In the genomic region with DNA sequence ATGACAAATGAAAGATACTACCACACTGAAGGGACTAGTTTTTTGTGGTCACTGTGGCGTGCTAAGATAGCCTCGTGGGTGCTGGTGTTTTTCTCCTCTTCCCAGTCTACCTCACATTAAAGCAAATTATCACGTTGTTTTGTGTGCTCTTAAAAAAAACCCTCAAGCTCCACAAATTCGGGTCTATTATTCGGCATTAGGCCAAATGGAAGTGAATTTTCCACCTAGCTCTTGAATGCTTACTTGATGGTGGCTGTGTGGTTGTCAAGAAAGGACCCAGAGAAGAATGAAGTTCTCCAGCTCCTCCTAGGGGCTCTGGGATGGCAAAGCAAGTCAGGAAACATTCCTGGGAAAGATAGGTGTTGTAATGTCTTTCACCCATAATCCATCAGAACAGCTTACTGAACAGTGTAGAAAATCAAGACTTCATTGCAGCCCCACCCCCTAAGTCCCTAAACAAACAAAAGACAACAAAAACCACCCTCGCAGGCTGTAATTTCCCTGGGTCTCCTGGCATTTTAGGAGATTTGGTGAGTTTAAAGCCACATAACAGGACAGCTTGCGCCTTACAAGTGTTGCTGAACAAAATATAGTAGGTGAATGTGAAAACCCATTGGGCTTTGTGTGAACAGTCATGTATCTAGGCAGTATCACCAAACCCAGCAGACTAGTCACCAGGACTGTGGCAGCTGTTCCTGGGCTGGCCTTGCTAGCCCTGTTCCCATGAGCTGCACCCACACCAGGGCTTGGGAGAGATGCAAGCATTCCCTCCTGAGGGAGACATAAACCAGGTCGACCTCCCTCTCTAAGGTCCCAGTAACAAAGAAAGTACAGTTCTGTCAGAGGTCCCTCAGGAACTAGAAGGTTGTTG, we compare ENCODE assay signal across 8 mouse cellular contexts. TPM values are rescaled to one million over a fixed set of nuclear protein-coding genes. Genes with fewer than 3 reads are reported as not detected.
DNase-seq lines count a peak whose midpoint lies in the region; ATAC-seq and TF ChIP-seq lines count a peak whose summit lies in the region.

No protein-coding gene starts in this region.

- no peaks in the 10 kb centered on the region for H3K27me3 ChIP-seq in MEL (ENCODE audit: control insufficient read depth in 1 of 2, insufficient read depth in 2 of 2, low read length in 2 of 2)
- H3K27me3 ChIP-seq in embryonic facial prominence, embryonic 15.5 days = no peaks in the 10 kb centered on the region
- H3K27me3 ChIP-seq in hindbrain, embryonic 14.5 days (ENCODE audit: control insufficient read depth, insufficient read depth, low read length) = no peaks in the 10 kb centered on the region
- no peaks in the 10 kb centered on the region for H3K27me3 ChIP-seq in liver, adult 2 months (ENCODE audit: control insufficient read depth, insufficient read depth, low read length)

- peak overlapping the region; percentile 41 to 54 for H3K4me3 ChIP-seq in MEL (ENCODE audit: control insufficient read depth in 1 of 2, insufficient read depth in 1 of 2, low read depth in 2 of 2, low read length in 2 of 2)
- H3K4me3 ChIP-seq in embryonic facial prominence, embryonic 15.5 days (replicated peaks) = peak overlapping the region; percentile 66
- peak overlapping the region; percentile 59 for H3K4me3 ChIP-seq in hindbrain, embryonic 14.5 days (replicated peaks; ENCODE audit: low read length)
- no peak overlapping the region for H3K4me3 ChIP-seq in liver, adult 2 months (ENCODE audit: insufficient read depth, low read depth, low read length)

- H3K27ac ChIP-seq in MEL (ENCODE audit: control insufficient read depth, low read depth, low read length) = peak overlapping the region; percentile 13; the same call in 1 of the 2 replicates
- H3K27ac ChIP-seq in embryonic facial prominence, embryonic 15.5 days (replicated peaks) = peak overlapping the region; percentile 95
- peak overlapping the region; percentile 97 for H3K27ac ChIP-seq in hindbrain, embryonic 14.5 days
- H3K27ac ChIP-seq in liver, adult 2 months (replicated peaks; ENCODE audit: insufficient read depth, low read depth, low read length) = no peak overlapping the region

- peaks cover 0 to 2% of the 10 kb centered on the region in 2 experiments; a peak in 1 of 4 replicates for H3K36me3 ChIP-seq in MEL (ENCODE audit: control insufficient read depth in 1 of 2, insufficient read depth in 2 of 2, low read length in 2 of 2)
- H3K36me3 ChIP-seq in embryonic facial prominence, embryonic 15.5 days = no peaks in the 10 kb centered on the region
- no peaks in the 10 kb centered on the region for H3K36me3 ChIP-seq in hindbrain, embryonic 14.5 days (replicated peaks; ENCODE audit: control insufficient read depth, insufficient read depth)
- no peaks in the 10 kb centered on the region for H3K36me3 ChIP-seq in liver, adult 2 months (ENCODE audit: control insufficient read depth, insufficient read depth, low read length)

- peak in 2 of 3 experiments; percentile 29 to 71; a peak in 4 of 6 replicates for TF ChIP-seq CTCF in MEL (IDR thresholded peaks at IDR 0.05 in 2 of 3, conservative IDR thresholded peaks at IDR 0.05 in 1 of 3; ENCODE audit: control insufficient read depth in 1 of 3, insufficient read depth in 1 of 3, low read depth in 2 of 3, low read length in 3 of 3, poor library complexity in 1 of 3, severe bottlenecking in 1 of 3)
- peak; percentile 15; the same call in 1 of the 2 replicates for TF ChIP-seq CTCF in liver, adult 2 months (IDR thresholded peaks at IDR 0.05; ENCODE audit: low read depth, low read length)

- no peak for ATAC-seq in embryonic facial prominence, embryonic 15.5 days (ENCODE audit: insufficient number of reproducible peaks, low FRiP score, low TSS enrichment, low read depth)
- no peak for ATAC-seq in hindbrain, embryonic 14.5 days (ENCODE audit: low FRiP score)

- peak; percentile 64 for TF ChIP-seq RAD21 in MEL (IDR thresholded peaks at IDR 0.05; ENCODE audit: low read depth, low read length)

- DNase-seq in adrenal gland, postnatal 36 days = peak; percentile 36 to 43
- no peak for DNase-seq in adrenal gland, postnatal 4 days (ENCODE audit: low spot score in 2 of 2)
- peak; percentile 77 for DNase-seq in MEL (ENCODE audit: low read depth, low spot score)
- peak; percentile 70 for DNase-seq in hindbrain, embryonic 14.5 days (ENCODE audit: low spot score)
- DNase-seq in liver, adult 2 months (ENCODE audit: extremely low read depth, low read depth, low spot score) = peak; percentile 65
- peak; percentile 35 for DNase-seq in naive thymus-derived CD4-positive, alpha-beta T cell, adult 2 months (ENCODE audit: low read depth)
- no peak for DNase-seq in thymus, postnatal 36 days

- WGBS in embryonic facial prominence, embryonic 15.5 days = 20% methylated on average over 8 of the region's 8 CpGs
- 21% methylated on average over 8 of the region's 8 CpGs for whole genome bisulfite sequencing in hindbrain, embryonic 14.5 days
- 23% methylated on average over 8 of the region's 8 CpGs for WGBS in liver, adult 2 months

- no peaks in the 10 kb centered on the region; the same call in 1 of the 2 replicates for H3K79me2 ChIP-seq in MEL (ENCODE audit: control insufficient read depth, insufficient read depth, low read length, poor library complexity)
- no peaks in the 10 kb centered on the region for H3K79me2 ChIP-seq in liver, adult 2 months (ENCODE audit: control insufficient read depth, insufficient read depth, low read length)

- H3K9ac ChIP-seq in MEL (ENCODE audit: control insufficient read depth, low read depth, low read length, poor library complexity, severe bottlenecking) = peak overlapping the region; percentile 51
- H3K9ac ChIP-seq in embryonic facial prominence, embryonic 15.5 days = no peak overlapping the region
- H3K9ac ChIP-seq in hindbrain, embryonic 14.5 days = peak overlapping the region; percentile 86
- no peak overlapping the region for H3K9ac ChIP-seq in liver, adult 2 months (ENCODE audit: low read depth, low read length)

- TF ChIP-seq POLR2A in MEL (IDR thresholded peaks at IDR 0.05; ENCODE audit: control insufficient read depth in 1 of 2, insufficient read depth in 1 of 2, low read depth in 1 of 2, low read length in 2 of 2, poor library complexity in 1 of 2) = no peak
- TF ChIP-seq POLR2A in liver, adult 2 months (IDR thresholded peaks at IDR 0.05; ENCODE audit: extremely low read depth, insufficient read depth, low read length) = no peak

- H3K4me1 ChIP-seq in MEL (ENCODE audit: control insufficient read depth in 1 of 2, insufficient read depth in 2 of 2, low read length in 2 of 2) = peaks cover 0 to 18% of the 10 kb centered on the region in 2 experiments; a peak in 2 of 4 replicates
- H3K4me1 ChIP-seq in embryonic facial prominence, embryonic 15.5 days = peaks cover 6% of the 10 kb centered on the region; the same call in 1 of the 2 replicates
- H3K4me1 ChIP-seq in hindbrain, embryonic 14.5 days (replicated peaks; ENCODE audit: control insufficient read depth, insufficient read depth, low read length) = peaks cover 6% of the 10 kb centered on the region; the same call in 1 of the 2 replicates
- H3K4me1 ChIP-seq in liver, adult 2 months (ENCODE audit: control insufficient read depth, insufficient read depth, low read length) = peaks cover 3% of the 10 kb centered on the region; the same call in 1 of the 2 replicates

- peak overlapping the region; percentile 54 for H3K4me2 ChIP-seq in embryonic facial prominence, embryonic 15.5 days (replicated peaks)
- peak overlapping the region; percentile 52 for H3K4me2 ChIP-seq in hindbrain, embryonic 14.5 days (replicated peaks)

- H3K9me3 ChIP-seq in MEL (replicated peaks; ENCODE audit: insufficient read depth, low read length) = no peaks in the 10 kb centered on the region
- no peaks in the 10 kb centered on the region for H3K9me3 ChIP-seq in embryonic facial prominence, embryonic 15.5 days (replicated peaks)
- H3K9me3 ChIP-seq in hindbrain, embryonic 14.5 days (ENCODE audit: control insufficient read depth, low read length) = no peaks in the 10 kb centered on the region

- no peak for TF ChIP-seq EP300 in MEL (IDR thresholded peaks at IDR 0.05; ENCODE audit: low read depth in 1 of 2, low read length in 2 of 2)

TF ChIP-seq in MEL, 35 proteins besides CTCF, POLR2A, EP300 and RAD21:
- TF ChIP-seq ZKSCAN1 (IDR thresholded peaks at IDR 0.05; ENCODE audit: low read depth, low read length) (no peak), KAT2A (conservative IDR thresholded peaks at IDR 0.05; ENCODE audit: low read depth, low read length) (no peak), MXI1 (IDR thresholded peaks at IDR 0.05; ENCODE audit: low read depth, low read length) (peak; percentile 43; the same call in 1 of the 2 replicates), TCF12 (IDR thresholded peaks at IDR 0.05; ENCODE audit: low read depth, low read length) (no peak), RCOR1 (IDR thresholded peaks at IDR 0.05; ENCODE audit: low read depth, low read length) (no peak), ELF1 (IDR thresholded peaks at IDR 0.05; ENCODE audit: low read depth, low read length) (no peak), MYC (IDR thresholded peaks at IDR 0.05; ENCODE audit: low read depth, low read length) (no peak), SIN3A (IDR thresholded peaks at IDR 0.05; ENCODE audit: low read length) (no peak), SMC3 (IDR thresholded peaks at IDR 0.05; ENCODE audit: low read depth, low read length) (peak; percentile 55; the same call in 1 of the 2 replicates), TAL1 (IDR thresholded peaks at IDR 0.05; ENCODE audit: low read length) (no peak), JUND (IDR thresholded peaks at IDR 0.05; ENCODE audit: low read depth, low read length) (no peak)

RNA-seq across cellular contexts. Expression of gene Shf, which starts 9.7 kb away (rescaled TPM):
- total RNA-seq in adrenal gland, postnatal 36 days (2021) = 1 to 10 TPM; 9.3 to 9.4 TPM
- 10 to 100 TPM; 30.5 to 32.7 TPM for total RNA-seq in adrenal gland, postnatal 4 days (2021)
- total RNA-seq in MEL (2012; rRNA removed) = 3.6 and 4.3 TPM in 2 replicates
- polyA plus RNA-seq in MEL (2012; ENCODE audit: insufficient read depth in 1 of 2, insufficient read length in 2 of 2, low read depth in 1 of 2, low replicate concordance in 2 of 2, missing spikeins in 1 of 2) = 1 to 10 TPM in 1 of 2 experiments, not detected in 1; 9.7 TPM
- 4.5 and 5.0 TPM in 2 replicates for polyA plus RNA-seq in embryonic facial prominence, embryonic 15.5 days (2015; fragmentation: Nextera tagmentation; extraction: Ambion mirVana)
- polyA plus RNA-seq in hindbrain, embryonic 14.5 days (2014; fragmentation: Nextera tagmentation; extraction: Ambion mirVana) = 17.9 and 19.2 TPM in 2 replicates
- total RNA-seq in liver, adult 2 months (2014; rRNA removed) = 6.6 and 6.7 TPM in 2 replicates
- polyA plus RNA-seq in liver, adult 2 months (2012; rRNA removed) = 8.1 and 14.0 TPM in 2 replicates

RNA-seq across cellular contexts. Expression of gene Slc28a2, which starts 47.6 kb away (rescaled TPM):
- 1 to 10 TPM; 3.0 to 3.5 TPM for total RNA-seq in adrenal gland, postnatal 36 days (2021)
- total RNA-seq in adrenal gland, postnatal 4 days (2021) = 1 to 10 TPM; 1.8 to 2.4 TPM
- 1.3 and 1.7 TPM in 2 replicates for total RNA-seq in MEL (2012; rRNA removed)
- polyA plus RNA-seq in MEL (2012; ENCODE audit: insufficient read depth in 1 of 2, insufficient read length in 2 of 2, low read depth in 1 of 2, low replicate concordance in 2 of 2, missing spikeins in 1 of 2) = 1 to 10 TPM in 1 of 2 experiments, not detected in 1; 2.6 TPM
- polyA plus RNA-seq in embryonic facial prominence, embryonic 15.5 days (2015; fragmentation: Nextera tagmentation; extraction: Ambion mirVana) = 0.31 and 1.5 TPM in 2 replicates
- polyA plus RNA-seq in hindbrain, embryonic 14.5 days (2014; fragmentation: Nextera tagmentation; extraction: Ambion mirVana) = 0.07 and 0.09 TPM in 2 replicates
- total RNA-seq in liver, adult 2 months (2014; rRNA removed) = 1.2 and 1.7 TPM in 2 replicates
- polyA plus RNA-seq in liver, adult 2 months (2012; rRNA removed) = 0.22 and 0.38 TPM in 2 replicates

Comparison
In these comparisons a context has a peak if more than half of its experiments do, and no peak if none do; other contexts are left out.
1. DNase-seq: peak in adrenal gland, postnatal 36 days (2 of 2), MEL (single experiment), hindbrain, embryonic 14.5 days (single experiment), liver, adult 2 months (single experiment) and naive thymus-derived CD4-positive, alpha-beta T cell, adult 2 months (single experiment); none in adrenal gland, postnatal 4 days (0 of 2) and thymus, postnatal 36 days (0 of 2).
2. H3K9ac ChIP-seq: peak in MEL (single experiment) and hindbrain, embryonic 14.5 days (single experiment); none in embryonic facial prominence, embryonic 15.5 days (single experiment) and liver, adult 2 months (single experiment).